Mouse (Mus musculus): Measurements from ENCODE around the gene Map2k5. TPM values are rescaled to one million over a fixed set of nuclear protein-coding genes. Genes with fewer than 3 reads are reported as not detected.

The Map2k5 gene
- polyA plus RNA-seq, 1 experiment from 2014 or later, result 23.5 TPM

- Histone ChIP-seq H3K27ac (ENCODE audit: low read depth, low read length) (no peak overlapping the region), H3K36me3 (ENCODE audit: control insufficient read depth, insufficient read depth, low read length) (peaks cover 19% of the 10 kb centered on the region), H3K4me3 (ENCODE audit: low read depth, low read length) (no peak overlapping the region), H3K9ac (ENCODE audit: low read depth, low read length) (no peak overlapping the region), H3K4me2 (no peak overlapping the region), H3K4me1 (replicated peaks; ENCODE audit: control insufficient read depth, insufficient read depth, low read length) (no peaks in the 10 kb centered on the region), H3K27me3 (replicated peaks; ENCODE audit: control insufficient read depth, insufficient read depth, low read length) (no peaks in the 10 kb centered on the region), H3K9me3 (ENCODE audit: control insufficient read depth, low read length) (no peaks in the 10 kb centered on the region)
- 91% methylated on average over 2 of the region's 2 CpGs for WGBS
- DNase-seq (ENCODE audit: low spot score) (no peak), ATAC-seq (replicated peaks; ENCODE audit: low FRiP score) (no peak)
These were observed 44.6 kb downstream of the Map2k5 start for GRCm38 (mm10) chr9:63333074-63333473.

- ATAC-seq (replicated peaks; ENCODE audit: low FRiP score) (no peak), DNase-seq (ENCODE audit: low spot score) (no peak)
- H3K4me2 ChIP-seq, result no peak overlapping the region
- H3K9me3 ChIP-seq (ENCODE audit: control insufficient read depth, low read length), result no peaks in the 10 kb centered on the region
- whole genome bisulfite sequencing, result 91% methylated on average over 6 of the region's 6 CpGs
- no peaks in the 10 kb centered on the region for H3K27me3 ChIP-seq (replicated peaks; ENCODE audit: control insufficient read depth, insufficient read depth, low read length)
- no peak overlapping the region for H3K27ac ChIP-seq (ENCODE audit: low read depth, low read length)
- H3K9ac ChIP-seq (ENCODE audit: low read depth, low read length), result no peak overlapping the region
- H3K4me3 ChIP-seq (ENCODE audit: low read depth, low read length), result no peak overlapping the region
- H3K4me1 ChIP-seq (replicated peaks; ENCODE audit: control insufficient read depth, insufficient read depth, low read length), result no peaks in the 10 kb centered on the region
- peaks cover 15% of the 10 kb centered on the region for H3K36me3 ChIP-seq (ENCODE audit: control insufficient read depth, insufficient read depth, low read length)
These were observed 46.5 kb downstream of the Map2k5 start for GRCm38 (mm10) chr9:63331246-63331645.

GRCm38 (mm10) chr9:63328958-63329685, 48.6 kb downstream of the Map2k5 start:
- no peak overlapping the region for H3K27ac ChIP-seq (ENCODE audit: low read depth, low read length)
- no peaks in the 10 kb centered on the region for H3K9me3 ChIP-seq (ENCODE audit: control insufficient read depth, low read length)
- H3K27me3 ChIP-seq (replicated peaks; ENCODE audit: control insufficient read depth, insufficient read depth, low read length), result no peaks in the 10 kb centered on the region
- DNase-seq (ENCODE audit: low spot score) (no peak), ATAC-seq (replicated peaks; ENCODE audit: low FRiP score) (no peak)
- H3K9ac ChIP-seq (ENCODE audit: low read depth, low read length), result no peak overlapping the region
- H3K4me2 ChIP-seq, result no peak overlapping the region
- H3K4me3 ChIP-seq (ENCODE audit: low read depth, low read length), result no peak overlapping the region
- H3K4me1 ChIP-seq (replicated peaks; ENCODE audit: control insufficient read depth, insufficient read depth, low read length), result no peaks in the 10 kb centered on the region
- H3K36me3 ChIP-seq (ENCODE audit: control insufficient read depth, insufficient read depth, low read length), result peaks cover 15% of the 10 kb centered on the region
- 85% methylated on average over 15 of the region's 15 CpGs for WGBS

GRCm38 (mm10) chr9:63315231-63315630, 62.5 kb downstream of the Map2k5 start:
- Histone ChIP-seq H3K4me2 (no peak overlapping the region), H3K4me1 (replicated peaks; ENCODE audit: control insufficient read depth, insufficient read depth, low read length) (no peaks in the 10 kb centered on the region), H3K4me3 (ENCODE audit: low read depth, low read length) (no peak overlapping the region), H3K9ac (ENCODE audit: low read depth, low read length) (no peak overlapping the region), H3K9me3 (ENCODE audit: control insufficient read depth, low read length) (no peaks in the 10 kb centered on the region), H3K36me3 (ENCODE audit: control insufficient read depth, insufficient read depth, low read length) (no peaks in the 10 kb centered on the region), H3K27ac (ENCODE audit: low read depth, low read length) (no peak overlapping the region), H3K27me3 (replicated peaks; ENCODE audit: control insufficient read depth, insufficient read depth, low read length) (no peaks in the 10 kb centered on the region)
- ATAC-seq (replicated peaks; ENCODE audit: low FRiP score), result no peak
- DNase-seq (ENCODE audit: low spot score), result no peak

DNA sequence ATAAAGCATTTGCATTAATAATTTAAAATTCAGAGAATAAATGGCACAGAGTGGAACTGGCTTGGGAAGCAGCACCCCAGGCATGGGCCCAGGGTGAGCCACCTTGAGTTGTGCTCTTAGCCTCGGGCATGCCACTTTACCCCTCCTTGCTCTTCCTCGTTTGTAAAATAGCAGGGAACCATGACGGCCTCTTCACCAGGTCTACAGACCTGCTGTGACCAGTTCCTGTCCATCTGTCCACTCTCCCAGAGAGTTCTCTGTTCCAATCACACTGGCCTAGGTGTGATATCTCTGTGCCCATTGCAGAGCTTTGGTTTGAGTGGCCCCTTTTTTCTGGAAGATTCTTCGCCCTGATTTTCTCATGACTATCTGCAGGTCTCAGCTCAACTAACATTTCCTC, 63.6 kb downstream of the Map2k5 start:
- Histone ChIP-seq H3K4me2 (no peak overlapping the region), H3K4me1 (replicated peaks; ENCODE audit: control insufficient read depth, insufficient read depth, low read length) (no peaks in the 10 kb centered on the region), H3K9me3 (ENCODE audit: control insufficient read depth, low read length) (no peaks in the 10 kb centered on the region), H3K4me3 (ENCODE audit: low read depth, low read length) (no peak overlapping the region), H3K9ac (ENCODE audit: low read depth, low read length) (no peak overlapping the region), H3K36me3 (ENCODE audit: control insufficient read depth, insufficient read depth, low read length) (no peaks in the 10 kb centered on the region), H3K27me3 (replicated peaks; ENCODE audit: control insufficient read depth, insufficient read depth, low read length) (no peaks in the 10 kb centered on the region), H3K27ac (ENCODE audit: low read depth, low read length) (no peak overlapping the region)
- no peak for DNase-seq (ENCODE audit: low spot score)
- WGBS, result 79% methylated on average over 4 of the region's 4 CpGs
- ATAC-seq (replicated peaks; ENCODE audit: low FRiP score), result no peak

DNA sequence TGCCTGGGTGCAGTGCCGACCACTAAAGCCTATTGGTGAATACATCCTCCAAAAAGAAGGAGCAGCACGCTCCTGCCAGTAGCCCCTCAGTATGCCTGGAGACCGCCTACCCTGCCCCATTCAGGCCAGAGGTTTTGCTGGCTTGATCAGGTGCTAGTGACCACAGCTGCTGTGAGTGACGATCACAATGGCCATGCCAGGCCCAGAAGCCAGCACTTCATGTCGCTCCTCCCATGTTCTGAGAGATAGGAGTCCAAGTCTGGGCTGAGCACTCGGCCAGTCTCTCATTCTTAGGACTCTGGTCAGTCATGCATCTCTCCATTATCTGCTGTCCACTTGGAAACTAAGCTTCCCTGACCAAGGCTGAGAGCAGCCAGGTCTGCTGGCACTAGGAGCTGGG, 67.7 kb downstream of the Map2k5 start:
- 90% methylated on average over 6 of the region's 6 CpGs for WGBS
- Histone ChIP-seq H3K4me3 (ENCODE audit: low read depth, low read length) (no peak overlapping the region), H3K27me3 (replicated peaks; ENCODE audit: control insufficient read depth, insufficient read depth, low read length) (no peaks in the 10 kb centered on the region), H3K27ac (ENCODE audit: low read depth, low read length) (no peak overlapping the region), H3K36me3 (ENCODE audit: control insufficient read depth, insufficient read depth, low read length) (no peaks in the 10 kb centered on the region), H3K9me3 (ENCODE audit: control insufficient read depth, low read length) (no peaks in the 10 kb centered on the region), H3K4me2 (no peak overlapping the region), H3K4me1 (replicated peaks; ENCODE audit: control insufficient read depth, insufficient read depth, low read length) (no peaks in the 10 kb centered on the region), H3K9ac (ENCODE audit: low read depth, low read length) (no peak overlapping the region)
- DNase-seq (ENCODE audit: low spot score) (no peak), ATAC-seq (replicated peaks; ENCODE audit: low FRiP score) (no peak)

DNA sequence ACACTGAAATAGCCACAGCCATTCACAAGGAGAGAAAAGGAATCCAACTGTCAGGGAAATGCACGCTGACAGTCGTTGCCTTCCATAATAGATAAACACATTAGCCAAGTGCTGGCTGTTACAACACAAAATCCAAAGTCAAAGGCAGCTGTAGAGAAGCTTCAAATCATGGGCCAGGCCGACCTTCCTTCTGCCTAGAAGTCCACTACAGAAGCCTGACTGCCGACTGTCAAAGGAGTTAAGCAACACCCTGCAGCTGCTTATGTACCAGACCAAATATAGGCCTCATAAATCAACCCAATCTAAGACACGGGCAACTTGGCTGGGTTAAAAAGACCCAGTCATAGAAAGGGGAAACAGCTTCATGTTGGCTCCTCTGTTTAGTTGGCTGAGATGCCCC, 68.7 kb downstream of the Map2k5 start:
- H3K4me1 ChIP-seq (replicated peaks; ENCODE audit: control insufficient read depth, insufficient read depth, low read length), result no peaks in the 10 kb centered on the region
- H3K4me2 ChIP-seq, result no peak overlapping the region
- H3K36me3 ChIP-seq (ENCODE audit: control insufficient read depth, insufficient read depth, low read length), result no peaks in the 10 kb centered on the region
- 40% methylated on average over 5 of the region's 5 CpGs for WGBS
- no peak overlapping the region for H3K27ac ChIP-seq (ENCODE audit: low read depth, low read length)
- no peaks in the 10 kb centered on the region for H3K9me3 ChIP-seq (ENCODE audit: control insufficient read depth, low read length)
- H3K9ac ChIP-seq (ENCODE audit: low read depth, low read length), result no peak overlapping the region
- no peak for ATAC-seq (replicated peaks; ENCODE audit: low FRiP score)
- H3K4me3 ChIP-seq (ENCODE audit: low read depth, low read length), result no peak overlapping the region
- no peak for DNase-seq (ENCODE audit: low spot score)
- H3K27me3 ChIP-seq (replicated peaks; ENCODE audit: control insufficient read depth, insufficient read depth, low read length), result no peaks in the 10 kb centered on the region

- no peak overlapping the region for H3K9ac ChIP-seq (ENCODE audit: low read depth, low read length)
- no peak overlapping the region for H3K4me2 ChIP-seq
- H3K36me3 ChIP-seq (ENCODE audit: control insufficient read depth, insufficient read depth, low read length), result no peaks in the 10 kb centered on the region
- no peaks in the 10 kb centered on the region for H3K9me3 ChIP-seq (ENCODE audit: control insufficient read depth, low read length)
- 73% methylated on average over 4 of the region's 4 CpGs for WGBS
- no peak overlapping the region for H3K4me3 ChIP-seq (ENCODE audit: low read depth, low read length)
- no peak overlapping the region for H3K27ac ChIP-seq (ENCODE audit: low read depth, low read length)
- H3K4me1 ChIP-seq (replicated peaks; ENCODE audit: control insufficient read depth, insufficient read depth, low read length), result no peaks in the 10 kb centered on the region
- H3K27me3 ChIP-seq (replicated peaks; ENCODE audit: control insufficient read depth, insufficient read depth, low read length), result no peaks in the 10 kb centered on the region
- DNase-seq (ENCODE audit: low spot score) (no peak), ATAC-seq (replicated peaks; ENCODE audit: low FRiP score) (no peak)
These were observed 69.3 kb downstream of the Map2k5 start for GRCm38 (mm10) chr9:63308441-63308840.

- H3K4me1 ChIP-seq (replicated peaks; ENCODE audit: control insufficient read depth, insufficient read depth, low read length), result no peaks in the 10 kb centered on the region
- no peak overlapping the region for H3K4me2 ChIP-seq
- WGBS, result 87% methylated on average over 4 of the region's 4 CpGs
- no peaks in the 10 kb centered on the region for H3K9me3 ChIP-seq (ENCODE audit: control insufficient read depth, low read length)
- no peak overlapping the region for H3K27ac ChIP-seq (ENCODE audit: low read depth, low read length)
- peaks cover 9% of the 10 kb centered on the region; the same call in 1 of the 2 replicates for H3K36me3 ChIP-seq (ENCODE audit: control insufficient read depth, insufficient read depth, low read length)
- ATAC-seq (replicated peaks; ENCODE audit: low FRiP score) (no peak), DNase-seq (ENCODE audit: low spot score) (no peak)
- no peaks in the 10 kb centered on the region for H3K27me3 ChIP-seq (replicated peaks; ENCODE audit: control insufficient read depth, insufficient read depth, low read length)
- no peak overlapping the region for H3K9ac ChIP-seq (ENCODE audit: low read depth, low read length)
- H3K4me3 ChIP-seq (ENCODE audit: low read depth, low read length), result no peak overlapping the region
These were observed 75.2 kb downstream of the Map2k5 start for GRCm38 (mm10) chr9:63302511-63302910.
